Mouse (Mus musculus): ENCODE measurements around the gene Olfr657. TPM values are rescaled to one million over a fixed set of nuclear protein-coding genes. Genes with fewer than 3 reads are reported as not detected.

Gene Olfr657
- not detected for total RNA-seq (2021)

GRCm38 (mm10) chr7:104624494-104624893, at the start of gene Olfr657:
Olfr657 (plus strand) TSS chr7:104624794.
- DNase-seq (ENCODE audit: extremely low spot score in 1 of 2, low spot score in 1 of 2), result no peak

DNA sequence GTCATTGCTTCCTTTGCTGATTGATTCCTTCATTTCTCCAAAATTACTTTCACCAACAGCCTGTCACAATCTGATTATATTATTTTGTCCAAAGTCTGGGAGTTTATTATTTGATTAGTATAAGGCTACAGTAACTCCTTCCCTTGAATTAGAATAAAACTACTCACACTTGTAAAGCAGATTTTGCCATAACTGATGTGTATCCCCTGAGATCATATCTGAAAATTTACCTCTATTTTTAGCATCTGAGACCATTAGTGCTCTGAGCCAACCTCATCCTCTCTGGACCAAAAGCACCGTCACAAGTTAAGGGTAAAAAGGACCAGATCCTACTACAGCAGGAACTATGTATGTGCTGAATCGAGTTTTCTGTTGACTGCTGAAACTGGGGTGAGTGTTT, 47.6 kb upstream of the Olfr657 start, which contains the start of gene Olfr653:
TSS of gene Olfr653 (plus strand) at position 301 of the 400 bp plus-strand sequence.
- no peak for DNase-seq (ENCODE audit: extremely low spot score in 1 of 2, low spot score in 1 of 2)

DNA sequence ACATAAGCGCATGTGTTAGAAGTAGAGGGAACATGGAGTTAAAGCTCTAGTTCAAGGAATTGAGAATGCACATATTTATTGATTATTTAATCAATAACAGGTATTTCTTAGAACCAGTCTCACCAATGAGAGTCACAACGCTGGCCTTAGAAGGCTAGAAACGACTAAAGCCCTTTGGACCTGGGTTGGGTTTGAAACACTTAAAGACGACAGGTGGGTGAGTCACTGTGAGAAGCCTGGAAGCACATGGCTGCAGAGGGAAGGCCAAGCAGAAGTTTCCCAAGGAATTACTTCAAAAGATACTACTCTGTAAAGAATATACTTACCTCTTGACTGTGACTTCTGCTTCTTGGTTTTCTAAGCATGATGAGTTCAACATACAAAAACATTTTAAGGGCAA, 43.7 kb upstream of the Olfr657 start:
- no peak for DNase-seq (ENCODE audit: extremely low spot score in 1 of 2, low spot score in 1 of 2)

DNA sequence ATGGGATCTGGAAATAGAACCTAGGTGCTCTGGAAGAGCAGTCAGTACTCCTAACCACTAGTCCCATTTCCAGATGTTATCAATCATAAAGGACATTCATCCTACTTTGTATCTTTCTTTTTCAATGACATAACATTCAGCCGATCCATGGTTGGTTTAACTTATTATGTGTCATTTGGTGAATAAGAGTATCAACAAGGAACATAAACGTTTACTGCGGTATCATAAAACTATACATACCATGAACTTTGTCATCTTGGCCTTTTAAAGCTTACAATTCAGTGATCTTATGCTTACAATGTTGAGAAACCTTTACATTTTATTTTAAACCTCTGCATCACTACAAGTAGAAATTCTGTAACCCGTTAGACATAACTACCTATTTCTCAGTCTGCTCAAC, 43.2 kb upstream of the Olfr657 start:
- no peak for DNase-seq (ENCODE audit: extremely low spot score in 1 of 2, low spot score in 1 of 2)

- DNase-seq (ENCODE audit: extremely low spot score in 1 of 2, low spot score in 1 of 2), result no peak
These were observed 37.9 kb upstream of the Olfr657 start, which contains the start of gene Olfr654 for GRCm38 (mm10) chr7:104586725-104587124. Olfr654 (plus strand) TSS chr7:104587025.

GRCm38 (mm10) chr7:104588274-104588673, 36.3 kb upstream of the Olfr657 start:
- DNase-seq (ENCODE audit: extremely low spot score in 1 of 2, low spot score in 1 of 2), result no peak

- DNase-seq (ENCODE audit: extremely low spot score in 1 of 2, low spot score in 1 of 2), result no peak
These were observed 22.9 kb upstream of the Olfr657 start, which contains the start of gene Olfr655 for GRCm38 (mm10) chr7:104601679-104602078. Olfr655 (minus strand) TSS chr7:104601779.

DNA sequence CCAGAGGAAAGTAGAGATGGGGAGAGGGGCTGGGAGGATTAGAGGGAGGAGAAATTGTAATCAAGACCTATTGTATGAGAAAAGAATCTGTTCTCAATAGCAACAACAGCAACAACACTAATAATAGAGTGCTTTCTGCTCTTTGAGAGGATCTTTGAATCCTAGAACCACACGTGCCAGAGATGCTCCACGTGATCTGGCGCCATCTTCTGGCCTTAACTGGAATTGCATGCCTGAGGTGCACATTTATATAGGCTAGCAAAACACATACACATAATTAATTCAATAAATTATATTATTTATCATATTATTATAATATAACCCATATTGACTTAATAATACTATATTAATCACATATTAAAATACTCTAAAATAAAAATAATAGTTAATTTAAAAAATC, 21.4 kb upstream of the Olfr657 start:
- DNase-seq (ENCODE audit: extremely low spot score in 1 of 2, low spot score in 1 of 2), result peak in 1 of 2 experiments; percentile 9

- DNase-seq (ENCODE audit: extremely low spot score in 1 of 2, low spot score in 1 of 2), result no peak
These were observed 19.9 kb upstream of the Olfr657 start for GRCm38 (mm10) chr7:104604727-104605126.

DNA sequence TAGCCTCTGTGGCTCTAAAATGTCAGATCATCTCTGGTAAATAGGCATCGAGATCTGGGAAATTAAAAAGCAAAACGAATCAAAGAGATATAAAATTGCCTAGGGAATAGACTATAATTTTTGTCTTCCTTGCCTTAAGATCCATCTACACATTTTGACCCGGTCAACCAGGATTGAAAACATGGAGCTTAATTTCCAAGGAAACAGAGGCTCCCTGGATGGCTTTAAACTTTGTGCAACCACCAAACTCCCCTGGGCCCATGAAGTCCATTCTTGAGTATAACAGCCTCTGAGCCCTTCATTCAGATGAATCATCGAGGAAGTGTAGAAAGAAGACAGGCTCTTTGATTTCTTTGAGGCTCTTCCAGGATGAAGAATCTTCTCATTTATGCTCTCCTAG, 10.9 kb upstream of the Olfr657 start, which contains the start of gene Olfr656:
TSS of gene Olfr656 (plus strand) at position 301 of the 400 bp plus-strand sequence.
- no peak for DNase-seq (ENCODE audit: extremely low spot score in 1 of 2, low spot score in 1 of 2)

- peak in 1 of 2 experiments; percentile 11 for DNase-seq (ENCODE audit: extremely low spot score in 1 of 2, low spot score in 1 of 2)
These were observed 22.4 kb downstream of the Olfr657 start, which contains the start of gene Olfr658 for GRCm38 (mm10) chr7:104646841-104647482. Olfr658 (minus strand) TSS chr7:104647305.

GRCm38 (mm10) chr7:104666453-104666852, 41.9 kb downstream of the Olfr657 start, which contains the start of gene Olfr659:
Olfr659 (plus strand) TSS chr7:104666753.
- DNase-seq (ENCODE audit: extremely low spot score in 1 of 2, low spot score in 1 of 2), result no peak

GRCm38 (mm10) chr7:104686201-104686600, 61.6 kb downstream of the Olfr657 start, which contains the start of gene Olfr661:
Olfr661 (plus strand) TSS chr7:104686501.
- DNase-seq (ENCODE audit: extremely low spot score in 1 of 2, low spot score in 1 of 2), result no peak

Other genes with a start within 250 kb of the Olfr657 start
- not detected for gene Trim30c, start 224.0 kb upstream of the Olfr657 start, total RNA-seq (2021)
- under 1 TPM; 0.42 to 0.86 TPM for gene Trim30a, start 159.6 kb upstream of the Olfr657 start, total RNA-seq (2021)
- under 1 TPM; 0.49 to 0.61 TPM for gene Trim30d, start 116.9 kb upstream of the Olfr657 start, total RNA-seq (2021)
- not detected for gene Olfr651, start 74.7 kb upstream of the Olfr657 start, total RNA-seq (2021)
- not detected for gene Olfr652, start 63.9 kb upstream of the Olfr657 start, total RNA-seq (2021)
- not detected for gene Olfr653, start 47.5 kb upstream of the Olfr657 start, total RNA-seq (2021)
- not detected for gene Olfr654, start 37.8 kb upstream of the Olfr657 start, total RNA-seq (2021)
- not detected for gene Olfr655, start 23.0 kb upstream of the Olfr657 start, total RNA-seq (2021)
- not detected for gene Olfr656, start 10.8 kb upstream of the Olfr657 start, total RNA-seq (2021)
- not detected for gene Olfr658, start 22.5 kb downstream of the Olfr657 start, total RNA-seq (2021)
- gene Olfr659, start 42.0 kb downstream of the Olfr657 start, total RNA-seq (2021), result not detected
- not detected for gene Olfr661, start 61.7 kb downstream of the Olfr657 start, total RNA-seq (2021)
- not detected for gene Usp17le, start 152.7 kb downstream of the Olfr657 start, total RNA-seq (2021)
- gene Usp17lb, start 217.8 kb downstream of the Olfr657 start, total RNA-seq (2021), result not detected
- not detected for gene Usp17la, start 232.2 kb downstream of the Olfr657 start, total RNA-seq (2021)

Data from layer of hippocampus, postnatal 25 days (tissue).